Mouse (Mus musculus) adrenal gland, postnatal 4 days (tissue): Measurements from ENCODE around the gene Zfhx3. TPM values are rescaled to one million over a fixed set of nuclear protein-coding genes. Genes with fewer than 3 reads are reported as not detected.

ENCODE experiments used
- DNase-seq, 2 experiments: peaks; one replicate each; pipeline ENCODE4 v3.0.0; 2021 to 2022; ENCODE audit warnings: low spot score in 2 of 2, mixed read lengths in 2 of 2
- total RNA-seq, 2 experiments: library from RNA; stranded (reverse); gene quantifications; 2 replicates each; pipeline ENCODE4 v1.2.3; 2021

The Zfhx3 gene
- total RNA-seq, 2 experiments from 2014 or later = 38.1 to 42.0 TPM

- no peak for DNase-seq
Measured at GRCm38 (mm10) chr8:108017727-108018126, 75.3 kb downstream of the Zfhx3 start.

DNA sequence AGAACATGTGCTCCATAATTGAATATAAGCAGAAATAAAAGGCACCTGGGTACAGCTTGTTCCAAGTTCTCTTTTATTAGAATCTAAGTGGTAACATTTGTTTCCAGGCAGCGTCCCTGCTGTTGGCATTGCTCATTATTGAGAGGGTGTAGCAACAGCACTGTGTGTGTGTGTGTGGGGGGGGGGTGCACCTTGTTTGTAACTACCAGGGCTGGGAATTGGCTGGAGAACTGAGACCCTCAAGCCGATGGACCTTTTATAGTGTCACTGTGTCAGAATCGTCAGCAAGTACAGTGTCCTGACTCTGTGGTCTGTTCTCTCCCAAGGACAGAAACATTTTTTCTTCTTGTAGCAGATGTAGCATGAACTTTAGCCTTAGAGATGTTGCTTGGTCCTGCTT, 77.2 kb downstream of the Zfhx3 start:
- no peak for DNase-seq

DNA sequence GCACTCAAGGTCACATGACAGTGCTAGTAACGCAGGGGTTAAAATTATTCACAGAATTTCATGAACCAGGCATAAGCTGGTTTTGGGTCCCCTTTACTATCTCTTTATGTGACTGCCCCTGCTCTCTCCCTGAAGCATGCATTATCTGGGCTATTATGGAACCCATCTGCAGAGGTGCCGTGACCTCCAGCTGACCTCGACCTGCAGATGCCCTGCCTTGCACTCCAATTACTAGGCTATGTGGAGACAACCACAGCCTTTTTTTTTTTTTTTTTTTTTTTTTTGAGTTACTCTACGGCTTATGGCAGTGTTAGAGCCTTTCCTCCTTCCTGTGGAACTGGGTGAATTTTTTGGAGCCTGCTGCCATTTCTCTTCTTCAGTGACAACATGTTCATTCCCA, 80.0 kb downstream of the Zfhx3 start:
- no peak for DNase-seq

DNA sequence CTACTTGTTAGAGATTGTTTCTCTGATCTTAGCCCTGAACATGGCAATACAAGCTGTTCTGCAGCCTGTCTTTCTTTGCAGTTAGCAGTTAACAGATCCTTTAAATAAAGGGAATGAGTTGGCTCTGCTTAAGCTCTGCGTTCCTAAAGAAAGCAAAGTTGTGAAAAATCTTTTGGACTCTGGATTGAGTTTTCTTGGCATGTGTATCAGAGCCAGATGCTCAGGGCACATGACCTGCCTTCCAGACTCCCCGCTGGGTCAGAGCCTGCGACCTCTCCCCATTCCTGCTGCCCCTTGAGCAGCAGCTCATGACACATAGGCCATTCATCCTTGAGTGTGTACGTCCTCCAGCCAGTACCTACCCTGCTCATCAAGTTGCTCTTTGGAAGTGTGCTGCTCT, 81.9 kb downstream of the Zfhx3 start:
- no peak for DNase-seq

DNA sequence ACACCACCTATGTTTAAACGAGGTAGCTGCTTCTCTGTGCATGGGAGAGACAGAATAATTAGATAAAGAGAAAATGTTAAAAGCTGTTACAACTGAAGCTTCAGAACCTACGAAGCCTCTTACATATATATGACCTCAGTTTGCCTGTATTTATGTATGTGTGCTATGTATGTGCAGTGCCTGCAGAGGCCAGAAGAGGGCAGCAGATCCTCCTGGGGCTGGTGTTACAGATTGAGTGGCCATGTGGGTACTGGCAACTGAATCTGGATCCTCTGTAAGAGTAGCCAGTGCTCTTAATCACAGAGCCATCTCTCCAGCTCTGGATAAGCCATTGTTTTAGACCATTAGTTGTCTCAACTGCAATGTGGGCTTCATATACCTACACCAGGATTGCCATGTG, 82.8 kb downstream of the Zfhx3 start:
- DNase-seq = no peak

DNA sequence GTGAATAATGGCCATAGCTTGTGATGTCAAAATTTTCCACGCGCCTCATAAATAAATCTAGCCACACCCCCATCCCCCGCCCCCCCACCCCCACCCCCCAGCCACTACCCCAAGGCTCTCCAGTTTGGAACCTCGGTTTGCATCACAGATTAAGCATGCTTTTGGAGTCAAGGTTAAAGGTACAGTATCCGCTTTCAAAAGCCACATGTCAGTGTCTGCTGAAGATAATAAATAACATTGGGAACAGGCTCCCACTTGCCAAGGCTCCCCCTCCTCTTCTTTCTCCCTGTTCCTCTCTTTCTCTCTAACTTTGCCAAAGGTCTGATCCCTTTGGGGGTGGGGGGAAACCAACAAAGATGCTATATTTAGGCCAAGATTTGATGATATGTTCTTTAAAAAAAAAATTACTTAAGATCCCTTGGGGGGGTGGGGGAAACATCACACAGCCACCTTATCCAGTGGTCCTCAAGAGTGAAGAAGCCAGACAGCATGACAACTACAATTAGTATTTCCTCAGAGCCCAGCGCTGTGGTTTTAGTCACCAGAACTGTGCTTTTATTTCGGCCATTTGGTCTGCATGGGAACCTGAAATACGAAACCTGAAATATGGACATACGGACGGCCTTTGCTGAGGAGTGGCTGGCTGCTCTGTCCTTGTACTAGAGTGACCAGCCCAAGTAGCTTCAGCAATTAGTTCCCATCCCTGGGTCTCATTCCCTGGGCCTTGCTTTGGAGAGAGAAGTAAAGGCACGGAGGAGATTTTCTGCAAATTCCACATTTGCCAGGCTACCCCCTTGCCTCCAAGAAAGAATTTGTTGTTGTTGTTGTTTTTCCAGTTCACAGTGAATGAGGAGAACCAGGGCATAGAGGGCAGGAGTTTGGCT, 84.4 kb downstream of the Zfhx3 start:
- no peak for DNase-seq

- no peak for DNase-seq
Measured at GRCm38 (mm10) chr8:108027561-108028025, 85.1 kb downstream of the Zfhx3 start.

- no peak for DNase-seq
Measured at GRCm38 (mm10) chr8:108028440-108028839, 86.0 kb downstream of the Zfhx3 start.

DNA sequence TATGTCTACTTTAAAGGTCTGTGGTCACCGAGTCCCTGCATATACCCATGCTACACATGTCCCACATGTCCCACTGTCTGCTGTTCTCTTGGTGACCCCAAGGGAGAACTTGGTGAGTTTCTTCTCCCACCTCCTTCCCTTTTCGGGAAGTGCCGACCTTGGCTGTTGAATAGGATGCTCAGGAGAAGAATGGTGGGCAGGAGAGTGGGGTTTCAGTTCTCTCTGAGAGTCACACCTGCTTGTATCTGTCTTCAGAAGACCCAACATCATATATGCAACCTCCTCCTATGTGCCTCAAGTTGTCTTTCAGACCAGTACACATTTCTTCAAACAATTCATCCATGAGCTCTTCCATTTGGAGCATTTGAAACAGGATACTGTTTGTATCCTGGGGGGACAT, 88.7 kb downstream of the Zfhx3 start:
- DNase-seq = no peak

- DNase-seq = no peak
Measured at GRCm38 (mm10) chr8:108034070-108034469, 91.6 kb downstream of the Zfhx3 start.

DNA sequence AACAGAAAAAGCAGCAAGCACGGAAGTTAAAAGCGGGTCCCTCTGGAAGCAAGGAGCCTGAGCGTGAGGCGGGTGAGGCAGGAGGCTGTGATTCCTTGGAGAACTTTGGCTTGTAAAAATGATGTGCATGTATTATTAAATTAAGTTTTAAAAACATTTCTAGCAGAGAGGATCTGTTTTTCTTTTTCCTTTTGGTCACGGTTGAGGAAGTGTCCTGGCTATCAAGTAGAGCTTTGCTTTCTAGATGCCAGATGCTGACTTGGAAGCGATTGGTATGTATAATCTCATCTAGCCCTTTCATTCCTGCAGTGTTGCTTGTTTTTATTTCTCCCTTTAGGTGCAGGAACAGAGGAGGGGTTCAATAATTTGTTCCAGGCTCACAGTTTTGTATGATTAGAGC, 92.3 kb downstream of the Zfhx3 start:
- DNase-seq = no peak

DNA sequence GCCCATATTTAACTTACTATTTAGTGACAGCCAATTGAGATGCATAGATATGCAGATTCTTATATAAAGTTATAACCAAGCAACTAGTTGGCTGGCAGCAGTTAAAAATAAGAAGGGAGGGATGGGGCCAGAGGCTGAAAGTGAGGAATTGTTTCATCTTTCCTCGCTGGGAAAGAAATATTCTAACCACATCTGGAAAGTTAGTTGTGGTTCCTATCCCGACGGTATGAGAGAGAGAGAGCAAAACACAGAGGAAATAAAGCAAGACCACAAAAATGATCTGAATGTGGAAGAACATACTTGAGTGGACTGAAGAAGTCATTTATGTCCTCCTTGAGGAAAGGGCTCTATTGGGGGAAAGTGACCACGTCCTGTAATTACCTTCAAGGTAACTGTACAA, 101.2 kb downstream of the Zfhx3 start:
- DNase-seq = no peak

- DNase-seq = no peak
Measured at GRCm38 (mm10) chr8:108044185-108044584, 101.7 kb downstream of the Zfhx3 start.

DNA sequence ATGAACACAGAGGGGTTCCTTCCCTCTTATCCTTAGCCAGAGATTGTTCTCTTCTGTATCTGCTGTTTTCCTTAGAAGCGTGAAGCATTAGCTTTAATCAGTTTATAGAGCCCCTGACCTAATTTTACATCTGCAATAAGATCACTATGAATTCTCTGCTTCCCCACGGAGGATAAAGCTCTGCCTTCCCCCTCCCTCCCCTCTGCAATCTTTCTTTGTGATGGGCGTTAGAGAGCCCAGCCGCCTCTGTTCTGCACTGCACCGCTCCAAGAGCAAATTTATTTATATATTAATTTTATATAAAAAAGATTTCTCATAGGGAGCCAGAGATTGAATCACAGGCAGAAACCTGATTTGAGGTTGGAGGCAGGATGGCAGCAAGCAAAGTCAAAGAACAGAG, 113.8 kb downstream of the Zfhx3 start:
- DNase-seq = no peak

GRCm38 (mm10) chr8:108061972-108062371, 119.5 kb downstream of the Zfhx3 start:
- no peak for DNase-seq

DNA sequence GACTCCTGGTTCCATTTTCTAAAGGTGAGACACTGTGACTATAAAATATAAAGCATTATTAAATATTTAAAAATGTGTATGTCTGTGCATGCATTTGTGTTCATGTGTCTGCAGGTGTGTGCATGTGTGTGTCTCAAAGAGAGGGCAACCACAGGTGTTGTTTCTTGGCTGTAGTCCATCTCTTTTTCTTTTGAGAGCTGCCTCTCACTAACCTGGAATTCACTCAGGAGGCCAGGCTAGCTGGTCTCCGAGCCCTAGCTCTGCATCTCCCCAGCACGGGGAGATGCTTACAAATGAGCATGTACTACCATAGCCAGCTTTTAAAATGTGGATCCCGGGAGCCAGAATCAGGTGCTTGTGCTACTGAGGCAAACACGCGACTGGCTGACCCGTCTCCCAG, 124.7 kb downstream of the Zfhx3 start:
- DNase-seq = no peak

DNA sequence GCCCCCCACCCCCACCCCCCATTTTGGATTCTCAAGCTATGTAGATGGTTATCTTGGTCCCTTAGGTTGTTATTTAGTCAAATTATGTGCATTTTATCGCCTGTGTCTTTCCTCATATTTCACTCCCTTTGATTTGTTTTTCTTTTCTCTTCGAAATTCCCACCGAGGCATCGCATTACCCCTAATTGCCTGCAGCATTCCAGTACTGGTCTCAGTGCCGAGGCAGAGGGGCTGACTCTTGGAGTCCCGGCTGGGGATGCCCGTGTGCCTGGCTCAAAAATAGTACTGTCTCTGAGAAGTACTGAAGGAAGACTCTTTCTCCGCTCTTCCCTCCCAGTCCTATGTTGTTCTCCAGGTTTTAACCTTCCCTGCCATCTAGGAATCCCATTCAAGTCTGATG, 125.8 kb downstream of the Zfhx3 start:
- no peak for DNase-seq

DNA sequence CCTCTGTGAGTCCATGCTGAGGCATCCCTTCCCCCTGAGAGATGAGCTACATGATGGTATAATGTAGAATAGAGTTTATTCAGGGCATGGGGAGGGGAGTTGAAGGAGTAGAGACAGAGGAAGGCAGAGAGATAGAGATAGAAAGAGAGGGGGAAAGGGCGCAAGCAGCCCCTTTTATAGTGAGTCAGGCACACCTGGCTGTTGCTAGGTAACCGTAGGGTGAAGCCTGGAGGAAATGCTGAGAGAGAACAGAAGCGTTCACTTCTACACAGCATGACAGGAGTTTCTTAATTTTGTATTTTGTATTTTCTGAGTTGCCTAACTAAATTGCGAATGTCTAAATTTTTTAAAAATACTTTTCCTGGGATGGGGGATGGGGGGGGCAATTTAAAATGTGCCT, 128.0 kb downstream of the Zfhx3 start:
- DNase-seq = no peak

DNA sequence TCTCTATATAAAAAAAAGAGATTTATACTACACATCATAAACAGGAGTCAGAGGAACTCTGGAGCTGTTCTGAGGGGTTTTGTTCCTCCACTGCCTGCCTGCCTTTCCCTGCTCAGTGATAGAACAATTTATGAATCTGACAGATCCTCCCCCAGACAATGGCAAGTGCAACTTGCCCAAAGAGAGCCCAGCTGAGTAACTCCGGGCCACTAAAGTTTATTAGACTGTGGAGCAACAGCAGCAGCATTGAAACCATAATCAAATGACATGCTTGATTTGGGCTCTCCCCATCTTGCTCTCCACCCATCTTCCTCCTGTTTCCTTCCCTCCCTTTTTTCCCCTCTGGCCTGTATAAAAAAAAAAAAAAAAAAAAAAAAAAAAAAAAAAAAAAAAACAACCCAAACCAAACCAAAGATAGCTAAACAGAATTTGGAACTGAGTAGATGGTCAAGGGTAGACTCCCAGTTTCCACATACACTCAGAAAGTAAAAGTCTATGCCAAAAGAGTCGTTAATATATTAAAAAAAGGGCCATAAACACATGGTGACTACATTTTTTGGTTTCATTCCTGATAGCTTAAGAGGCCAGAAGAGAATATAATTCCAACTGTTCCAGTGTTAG, 129.8 kb downstream of the Zfhx3 start:
- DNase-seq = no peak

- no peak for DNase-seq
Measured at GRCm38 (mm10) chr8:108072853-108073252, 130.4 kb downstream of the Zfhx3 start.

DNA sequence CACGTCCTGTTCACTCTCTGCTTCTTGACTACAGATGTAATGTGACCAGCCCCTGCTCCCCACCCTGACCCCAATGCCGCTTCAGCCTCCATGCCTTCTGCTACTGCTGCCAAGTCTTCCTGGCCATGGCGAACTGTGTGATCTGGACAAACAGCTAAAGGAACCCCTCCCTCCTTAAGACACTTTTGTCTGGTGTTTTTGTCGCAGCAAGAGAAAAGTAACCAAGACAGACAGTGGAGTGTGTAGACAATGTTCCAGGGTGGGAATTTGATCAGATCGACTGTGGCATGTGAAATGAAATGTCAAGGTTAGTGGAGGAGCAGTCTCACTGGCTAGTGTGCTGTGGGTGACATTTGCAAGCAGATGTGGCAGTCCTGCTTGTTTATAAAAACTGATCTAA, 132.7 kb downstream of the Zfhx3 start:
- DNase-seq = no peak

DNA sequence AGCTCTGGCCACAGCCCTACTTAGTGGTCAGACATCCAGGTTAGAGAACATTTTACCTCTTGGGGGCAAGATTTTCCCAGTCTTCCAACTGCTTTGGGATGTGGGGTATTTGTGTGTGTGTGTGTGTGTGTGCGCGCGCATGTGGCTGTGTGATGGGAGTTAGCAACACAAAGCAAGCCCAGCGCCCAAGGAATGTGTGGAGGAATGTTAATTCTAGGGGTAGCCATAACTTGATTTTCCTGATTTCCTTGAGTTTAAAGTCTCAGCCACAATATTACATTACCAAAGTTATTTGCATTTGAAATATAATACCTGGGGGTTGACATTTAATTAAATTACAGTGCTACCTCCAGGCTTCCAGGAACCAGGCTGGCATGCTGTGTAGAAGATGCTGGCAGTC, 136.3 kb downstream of the Zfhx3 start:
- no peak for DNase-seq

DNA sequence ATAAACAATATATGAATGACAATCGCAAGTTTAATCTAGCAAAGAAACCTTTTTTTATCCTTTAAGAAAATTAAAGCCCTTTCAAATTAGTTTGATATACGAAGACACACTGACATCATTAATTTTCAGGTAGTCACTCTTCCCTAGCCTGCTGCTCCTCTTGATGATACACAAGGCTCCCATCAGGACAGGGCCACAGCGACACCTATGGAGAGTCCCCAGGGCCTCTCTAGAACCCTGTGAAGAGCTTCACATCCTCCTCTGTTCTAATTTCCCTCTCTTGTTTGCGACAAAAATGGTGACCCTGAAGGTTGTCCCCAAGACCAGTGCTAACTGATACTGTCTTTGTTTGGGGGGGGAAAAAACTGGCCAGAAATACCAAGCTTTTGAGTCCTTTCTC, 144.5 kb downstream of the Zfhx3 start:
- no peak for DNase-seq
